Mouse (Mus musculus): ENCODE data around the gene Rasgrf1. TPM values are rescaled to one million over a fixed set of nuclear protein-coding genes. Genes with fewer than 3 reads are reported as not detected.

Gene Rasgrf1
- total RNA-seq, 2 experiments from 2014 or later: 240 to 255 TPM

GRCm38 (mm10) chr9:89954860-89955479 is 45.3 kb downstream of the Rasgrf1 start:
- DNase-seq (ENCODE audit: low spot score in 2 of 2): peak in 1 of 2 experiments; percentile 1

GRCm38 (mm10) chr9:89958959-89959358 is 49.3 kb downstream of the Rasgrf1 start:
- no peak for DNase-seq (ENCODE audit: low spot score in 2 of 2)
- intact Hi-C loops (cut with DNase I): no loop called here

More at GRCm38 (mm10) chr9:89954860-89955479, 45.3 kb downstream of the Rasgrf1 start:
- intact Hi-C loops (cut with DNase I): no loop called here

GRCm38 (mm10) chr9:89964091-89964490 is 54.4 kb downstream of the Rasgrf1 start:
- DNase-seq (ENCODE audit: low spot score in 2 of 2): no peak
- intact Hi-C loops (cut with DNase I): no loop called here

- intact Hi-C loops (cut with DNase I): no loop called here
- DNase-seq (ENCODE audit: low spot score in 2 of 2): no peak
Measured at GRCm38 (mm10) chr9:89967716-89968115, 58.0 kb downstream of the Rasgrf1 start.

DNA sequence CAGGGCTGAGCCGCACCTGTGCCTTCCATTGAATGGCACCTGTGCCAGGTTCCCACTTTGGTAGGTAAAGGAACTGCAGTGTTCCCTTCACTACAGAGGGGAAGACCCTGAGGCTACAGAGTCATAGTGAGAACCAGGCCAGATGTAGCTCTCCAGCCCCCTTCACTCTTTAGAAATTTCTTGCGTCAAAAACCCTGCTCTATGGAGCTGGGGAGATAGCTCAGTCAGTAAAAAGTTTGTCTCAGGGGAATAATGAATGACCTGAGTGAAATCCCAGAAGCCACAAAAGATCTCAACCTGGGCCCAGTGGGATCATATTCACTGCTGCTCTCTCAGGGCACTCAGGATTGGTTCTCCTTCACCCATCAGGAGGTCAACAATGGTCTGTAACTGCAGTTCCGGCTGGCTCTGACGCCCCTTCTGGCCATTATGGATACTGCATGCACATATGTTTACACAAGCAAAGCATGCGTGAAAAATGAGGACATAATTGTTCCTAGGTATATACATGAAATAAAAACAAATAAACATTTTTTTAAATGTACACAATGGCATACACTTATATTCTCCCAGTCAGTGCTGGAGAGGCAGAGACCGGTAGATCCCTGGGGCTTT is 59.2 kb downstream of the Rasgrf1 start:
- DNase-seq (ENCODE audit: low spot score in 2 of 2): no peak
- intact Hi-C loops (cut with DNase I): no loop called here

DNA sequence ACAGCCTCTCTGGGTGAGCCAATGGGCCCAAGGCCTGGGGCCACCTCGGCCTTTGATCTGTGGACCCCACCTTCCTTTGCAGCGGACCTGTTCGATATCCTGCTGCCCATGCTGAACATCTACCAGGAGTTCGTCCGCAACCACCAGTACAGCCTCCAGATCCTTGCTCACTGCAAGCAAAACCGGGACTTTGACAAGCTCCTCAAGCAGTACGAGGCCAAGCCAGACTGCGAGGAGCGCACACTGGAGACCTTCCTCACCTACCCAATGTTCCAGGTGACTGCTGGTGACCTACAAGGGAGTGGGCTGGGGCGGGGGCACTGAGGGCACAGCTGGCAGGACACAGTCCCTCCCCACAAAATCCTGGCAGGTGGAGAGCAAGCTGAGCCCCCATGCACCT is 60.6 kb downstream of the Rasgrf1 start:
- DNase-seq (ENCODE audit: low spot score in 2 of 2): no peak
- intact Hi-C loops (cut with DNase I): loop anchor here (10.0 kb wide), 1 partner anchor 265 kb away; the partner anchor contains the start of gene Tmed3

DNA sequence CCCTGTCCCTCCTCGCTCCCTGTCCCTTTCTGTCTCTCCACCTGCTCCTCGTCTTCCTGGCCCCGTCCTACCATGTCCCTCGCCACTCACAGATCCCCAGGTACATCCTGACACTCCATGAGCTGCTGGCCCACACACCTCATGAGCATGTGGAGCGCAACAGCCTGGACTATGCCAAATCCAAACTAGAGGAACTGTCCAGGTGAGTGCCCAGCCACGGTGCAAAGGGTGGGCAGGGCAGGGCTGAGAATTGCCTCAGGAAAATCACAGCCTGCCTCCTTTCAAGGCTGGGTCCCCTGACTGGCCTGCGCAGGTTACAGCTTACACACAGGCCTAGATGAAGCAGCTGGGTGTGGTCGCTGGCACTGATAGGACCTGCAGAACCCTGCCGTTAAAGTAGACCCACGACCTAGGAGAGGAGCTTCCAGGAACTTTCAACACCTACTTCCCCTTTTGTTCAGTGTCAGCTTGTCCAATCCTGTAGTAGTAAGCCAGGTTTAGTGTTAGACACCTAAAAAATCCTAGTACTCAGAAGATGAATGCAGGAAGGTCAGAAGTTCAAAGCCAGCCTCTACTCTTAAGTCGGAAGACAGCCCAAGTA is 61.3 kb downstream of the Rasgrf1 start:
- no peak for DNase-seq (ENCODE audit: low spot score in 2 of 2)
- intact Hi-C loops (cut with DNase I): loop anchor here (10.0 kb wide), 1 partner anchor 266 kb away; the partner anchor contains the start of gene Tmed3

GRCm38 (mm10) chr9:89972321-89972720 is 62.6 kb downstream of the Rasgrf1 start:
- intact Hi-C loops (cut with DNase I): loop anchor here (10.0 kb wide), 1 partner anchor 268 kb away; the partner anchor contains the start of gene Tmed3
- no peak for DNase-seq (ENCODE audit: low spot score in 2 of 2)

DNA sequence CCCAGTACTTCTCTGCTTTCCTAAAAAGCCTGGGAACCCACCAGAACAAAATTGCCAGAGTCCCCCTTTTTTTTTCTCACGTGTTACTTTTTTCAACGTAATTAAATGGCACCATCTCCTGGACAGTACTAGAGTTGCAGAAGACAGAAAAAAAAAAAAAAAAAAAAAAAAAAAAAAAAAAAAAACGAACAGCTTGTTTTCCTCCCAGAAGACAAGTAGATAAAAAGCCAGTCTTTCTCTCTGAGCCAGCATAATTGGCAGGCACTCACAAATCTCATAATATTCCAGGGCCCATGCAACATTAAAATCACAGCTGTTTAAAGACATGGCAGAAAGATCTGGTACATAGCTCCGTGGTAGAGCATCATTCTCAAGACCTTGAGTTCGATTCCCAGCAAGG is 64.1 kb downstream of the Rasgrf1 start:
- intact Hi-C loops (cut with DNase I): loop anchor here (1.0 to 10.0 kb wide), 2 partner anchors 147 to 269 kb away; partner anchors contain the start of gene Tmed3
- no peak for DNase-seq (ENCODE audit: low spot score in 2 of 2)

GRCm38 (mm10) chr9:89974463-89974931 is 64.8 kb downstream of the Rasgrf1 start:
- intact Hi-C loops (cut with DNase I): loop anchor here (1.0 to 10.0 kb wide), 2 partner anchors 147 to 270 kb away; partner anchors contain the start of gene Tmed3
- no peak for DNase-seq (ENCODE audit: low spot score in 2 of 2)

GRCm38 (mm10) chr9:89976366-89976940 is 66.7 kb downstream of the Rasgrf1 start:
- intact Hi-C loops (cut with DNase I): loop anchor here (10.0 kb wide), 1 partner anchor 272 kb away; the partner anchor contains the start of gene Tmed3
- DNase-seq (ENCODE audit: low spot score in 2 of 2): no peak

GRCm38 (mm10) chr9:89979248-89979647 is 69.5 kb downstream of the Rasgrf1 start:
- intact Hi-C loops (cut with DNase I): loop anchor here (10.0 kb wide), 1 partner anchor 274 kb away; the partner anchor contains the start of gene Tmed3
- DNase-seq (ENCODE audit: low spot score in 2 of 2): no peak

GRCm38 (mm10) chr9:89982256-89982655 is 72.5 kb downstream of the Rasgrf1 start:
- no peak for DNase-seq (ENCODE audit: low spot score in 2 of 2)
- intact Hi-C loops (cut with DNase I): no loop called here

- DNase-seq (ENCODE audit: low spot score in 2 of 2): no peak
- intact Hi-C loops (cut with DNase I): no loop called here
Measured at GRCm38 (mm10) chr9:89988053-89988452, 78.3 kb downstream of the Rasgrf1 start.

DNA sequence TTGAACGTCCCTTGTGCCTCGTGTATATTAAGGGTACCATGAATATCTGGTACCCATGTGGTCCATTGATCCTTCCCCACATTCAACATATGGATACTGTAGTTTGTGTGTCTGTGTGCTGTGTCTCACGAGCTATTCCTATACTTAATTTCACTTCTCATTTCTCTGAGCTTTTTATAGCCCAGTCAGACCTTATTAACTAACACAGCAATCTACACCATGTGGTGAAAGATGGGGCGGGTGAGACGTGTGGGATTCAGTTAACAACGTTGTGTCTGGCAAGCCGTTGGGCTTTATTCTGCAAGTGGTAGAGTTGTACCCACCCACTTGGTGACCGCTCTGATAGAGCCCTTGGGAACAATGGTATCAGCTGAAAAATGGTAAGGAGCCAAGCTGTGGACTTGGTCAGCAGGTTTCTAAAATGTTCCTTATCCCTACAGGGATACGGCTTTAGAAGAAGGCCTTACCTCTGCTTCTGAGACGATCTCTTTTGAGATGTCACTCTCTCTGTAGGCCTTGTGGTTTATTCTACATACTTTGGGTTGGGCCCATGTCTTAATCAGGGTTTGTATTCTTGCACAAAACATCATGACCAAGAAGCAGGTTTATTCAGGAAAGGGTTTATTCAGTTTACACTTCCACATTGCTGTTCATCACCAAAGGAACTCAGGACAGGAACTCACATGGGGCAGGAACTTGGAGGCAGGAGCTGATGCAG is 79.3 kb downstream of the Rasgrf1 start:
- DNase-seq (ENCODE audit: low spot score in 2 of 2): no peak
- intact Hi-C loops (cut with DNase I): no loop called here

GRCm38 (mm10) chr9:90006432-90006831 is 96.7 kb downstream of the Rasgrf1 start:
- no peak for DNase-seq (ENCODE audit: low spot score in 2 of 2)
- intact Hi-C loops (cut with DNase I): no loop called here

DNA sequence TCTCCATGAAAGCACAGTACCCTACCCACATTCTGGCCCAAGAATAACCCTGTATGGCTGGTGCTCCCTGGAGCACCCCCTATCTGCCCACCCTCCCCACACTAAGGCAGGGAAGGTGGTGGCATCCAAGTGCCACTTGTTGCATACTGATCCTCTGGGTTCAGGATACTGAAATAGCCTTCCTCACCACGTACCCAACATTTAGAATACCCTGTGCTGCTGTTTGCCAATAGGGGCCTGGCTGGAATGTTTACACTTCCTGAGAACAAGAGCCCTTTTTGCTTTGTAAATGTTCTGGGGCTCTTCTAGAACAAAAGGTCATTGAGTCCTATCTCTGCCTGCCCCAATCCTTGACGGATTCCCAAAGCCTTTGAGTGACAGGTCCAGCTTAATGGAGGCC is 97.4 kb downstream of the Rasgrf1 start:
- no peak for DNase-seq (ENCODE audit: low spot score in 2 of 2)
- intact Hi-C loops (cut with DNase I): no loop called here

DNA sequence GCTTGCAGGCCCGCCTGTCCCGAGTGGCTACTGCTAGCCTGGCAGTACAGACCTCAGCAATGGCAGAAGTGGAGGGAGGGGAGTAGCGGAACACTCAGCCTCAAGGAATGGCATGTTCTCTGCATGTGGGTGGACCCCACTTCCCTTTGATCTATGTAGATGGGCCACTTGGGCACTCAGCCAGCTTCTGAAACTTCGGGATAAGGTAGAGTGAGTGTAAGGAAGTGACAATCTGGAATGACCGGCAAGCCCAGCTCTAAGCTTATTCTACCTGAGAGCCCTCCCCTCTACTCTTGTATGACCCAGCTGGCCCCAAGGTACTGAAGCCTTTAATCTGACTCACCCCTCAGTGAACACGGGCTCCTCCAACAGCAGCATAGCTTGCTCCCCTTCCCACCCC is 98.4 kb downstream of the Rasgrf1 start:
- no peak for DNase-seq (ENCODE audit: low spot score in 2 of 2)
- intact Hi-C loops (cut with DNase I): no loop called here

DNA sequence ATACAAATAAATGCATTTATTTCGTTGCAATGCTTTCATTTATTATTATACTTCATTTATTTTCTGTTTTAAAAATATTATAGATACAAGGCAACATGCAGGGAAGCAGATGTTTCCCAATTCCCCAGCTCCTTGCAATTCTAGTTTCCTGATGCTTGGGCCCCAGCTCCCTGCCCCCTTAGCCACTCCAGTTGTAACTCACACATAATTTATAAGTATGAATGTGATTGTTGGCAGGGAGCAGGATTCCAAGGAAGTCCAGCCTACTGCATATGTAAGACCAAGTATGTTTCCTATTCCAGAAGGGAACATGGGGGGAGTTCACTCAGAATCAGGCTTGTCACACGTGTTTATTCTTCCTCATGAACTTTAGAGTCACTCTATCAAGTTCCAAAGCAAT is 102.1 kb downstream of the Rasgrf1 start:
- no peak for DNase-seq (ENCODE audit: low spot score in 2 of 2)
- intact Hi-C loops (cut with DNase I): no loop called here
